ENCODE assay signal across 8 mouse cellular contexts in the genomic region with DNA sequence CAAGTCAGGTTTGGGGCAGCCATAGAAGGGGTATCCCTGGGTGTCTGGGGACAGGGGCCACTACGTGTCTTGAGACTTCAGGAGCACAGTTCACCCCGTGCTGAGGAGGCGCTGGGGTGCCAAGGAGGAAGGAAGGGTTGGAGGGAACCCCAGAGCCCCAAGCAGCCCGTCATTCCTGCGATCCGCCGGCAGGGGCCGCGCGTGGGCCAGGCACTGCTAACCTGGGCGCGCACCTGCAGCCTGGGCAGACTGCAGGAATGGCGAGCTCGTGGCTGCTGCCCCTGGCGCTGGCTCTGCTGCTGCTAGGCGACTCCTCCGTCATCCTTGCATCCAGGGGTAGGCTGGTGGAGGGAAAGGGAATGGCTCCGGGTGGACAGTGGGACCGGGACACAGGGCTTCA. TPM values are rescaled to one million over a fixed set of nuclear protein-coding genes. Genes with fewer than 3 reads are reported as not detected.
DNase-seq lines count a peak whose midpoint lies in the region; ATAC-seq lines count a peak whose summit lies in the region.

A gene (plus strand): TSS at position 247 of the 400 bp plus-strand sequence.

- peak; percentile 54 for DNase-seq in 3134 (ENCODE audit: extremely low read depth, insufficient read length, low spot score)
- DNase-seq in cerebellum, adult 18-20 months, result peak; percentile 78 to 86
- peak; percentile 75 to 85 for DNase-seq in kidney, postnatal 25 days
- peak; percentile 74 for DNase-seq in lung, postnatal 25 days (ENCODE audit: low spot score)
- DNase-seq in right cerebral cortex, adult 2 months (ENCODE audit: low spot score in 2 of 2), result peak; percentile 51 to 67
- DNase-seq in c-Kit-positive CD71-positive TER-119-positive erythroid progenitor cells, embryonic 14.5 days (ENCODE audit: low spot score), result no peak

- peak; percentile 86 for ATAC-seq in CD4-positive, CD25-positive, alpha-beta regulatory T cell, adult 4 months
- ATAC-seq in granulocyte monocyte progenitor cell, adult 5-6 weeks (replicated peaks; ENCODE audit: poor library complexity, severe bottlenecking), result peak; percentile 75

RNA-seq across cellular contexts. Expression of the gene that starts here (rescaled TPM):
- not detected for polyA plus RNA-seq in CD4-positive, CD25-positive, alpha-beta regulatory T cell, adult 4 months (2017; shearing (Covaris generic))
- not detected in 2 replicates for total RNA-seq in granulocyte monocyte progenitor cell, adult 5-6 weeks (2014; fragmentation: Nextera tagmentation)
- total RNA-seq in granulocyte monocyte progenitor cell, adult 5-6 weeks (2017), result not detected in 2 replicates

Comparison
In these comparisons a context has a peak if more than half of its experiments do, and no peak if none do; other contexts are left out.
1. Peak in ATAC-seq in CD4-positive, CD25-positive, alpha-beta regulatory T cell, adult 4 months; RNA of the gene not detected or under 1 TPM.
2. Peak in ATAC-seq in granulocyte monocyte progenitor cell, adult 5-6 weeks; RNA of the gene not detected or under 1 TPM.